Mouse (Mus musculus): ENCODE results near the gene Chmp4b. TPM values are rescaled to one million over a fixed set of nuclear protein-coding genes. Genes with fewer than 3 reads are reported as not detected.

Gene Chmp4b
- polyA plus RNA-seq, 1 experiment from 2014 or later: 15.7 TPM

GRCm38 (mm10) chr2:154633876-154634644 is 17.4 kb upstream of the Chmp4b start:
- no peak overlapping the region for H3K4me3 ChIP-seq (ENCODE audit: low read depth, low read length)
- no peak for ATAC-seq (ENCODE audit: low FRiP score)
- H3K4me2 ChIP-seq (replicated peaks; ENCODE audit: low read depth, low read length): no peak overlapping the region
- H3K9me3 ChIP-seq (ENCODE audit: control insufficient read depth, low read length): no peaks in the 10 kb centered on the region
- no peak overlapping the region for H3K9ac ChIP-seq (ENCODE audit: low read depth, low read length)
- WGBS: 91% methylated on average over 9 of the region's 9 CpGs
- no peak overlapping the region for H3K27ac ChIP-seq (ENCODE audit: low read depth, low read length)
- no peak for DNase-seq (ENCODE audit: low spot score)
- no peaks in the 10 kb centered on the region for H3K27me3 ChIP-seq (ENCODE audit: control insufficient read depth, insufficient read depth, low read length)
- peaks cover 6% of the 10 kb centered on the region; the same call in 1 of the 2 replicates for H3K36me3 ChIP-seq (ENCODE audit: control insufficient read depth, insufficient read depth, low read length)
- no peaks in the 10 kb centered on the region for H3K4me1 ChIP-seq (replicated peaks; ENCODE audit: control insufficient read depth, insufficient read depth, low read length)

GRCm38 (mm10) chr2:154635826-154636225 is 15.7 kb upstream of the Chmp4b start:
- 96% methylated on average over 2 of the region's 2 CpGs for WGBS
- Histone ChIP-seq H3K36me3 (ENCODE audit: control insufficient read depth, insufficient read depth, low read length) (peaks cover 6% of the 10 kb centered on the region; the same call in 1 of the 2 replicates), H3K4me1 (replicated peaks; ENCODE audit: control insufficient read depth, insufficient read depth, low read length) (no peaks in the 10 kb centered on the region)

GRCm38 (mm10) chr2:154638521-154638920 is 13.0 kb upstream of the Chmp4b start:
- H3K4me3 ChIP-seq (ENCODE audit: low read depth, low read length): no peak overlapping the region
- ATAC-seq (ENCODE audit: low FRiP score) (no peak), DNase-seq (ENCODE audit: low spot score) (no peak)
- H3K27ac ChIP-seq (ENCODE audit: low read depth, low read length): no peak overlapping the region
- peaks cover 9% of the 10 kb centered on the region; the same call in 1 of the 2 replicates for H3K36me3 ChIP-seq (ENCODE audit: control insufficient read depth, insufficient read depth, low read length)
- H3K9me3 ChIP-seq (ENCODE audit: control insufficient read depth, low read length): no peaks in the 10 kb centered on the region
- no peak overlapping the region for H3K9ac ChIP-seq (ENCODE audit: low read depth, low read length)
- no peaks in the 10 kb centered on the region for H3K27me3 ChIP-seq (ENCODE audit: control insufficient read depth, insufficient read depth, low read length)
- 93% methylated on average over 3 of the region's 3 CpGs for WGBS
- H3K4me1 ChIP-seq (replicated peaks; ENCODE audit: control insufficient read depth, insufficient read depth, low read length): no peaks in the 10 kb centered on the region
- no peak overlapping the region for H3K4me2 ChIP-seq (replicated peaks; ENCODE audit: low read depth, low read length)

More at GRCm38 (mm10) chr2:154635826-154636225, 15.7 kb upstream of the Chmp4b start:
- ATAC-seq (ENCODE audit: low FRiP score): no peak
- no peak overlapping the region for H3K4me3 ChIP-seq (ENCODE audit: low read depth, low read length)
- no peaks in the 10 kb centered on the region for H3K27me3 ChIP-seq (ENCODE audit: control insufficient read depth, insufficient read depth, low read length)
- H3K4me2 ChIP-seq (replicated peaks; ENCODE audit: low read depth, low read length): no peak overlapping the region
- no peaks in the 10 kb centered on the region for H3K9me3 ChIP-seq (ENCODE audit: control insufficient read depth, low read length)
- no peak overlapping the region for H3K27ac ChIP-seq (ENCODE audit: low read depth, low read length)
- no peak for DNase-seq (ENCODE audit: low spot score)
- no peak overlapping the region for H3K9ac ChIP-seq (ENCODE audit: low read depth, low read length)

- H3K9ac ChIP-seq (ENCODE audit: low read depth, low read length): no peak overlapping the region
- DNase-seq (ENCODE audit: low spot score) (no peak), ATAC-seq (ENCODE audit: low FRiP score) (no peak)
- no peak overlapping the region for H3K4me2 ChIP-seq (replicated peaks; ENCODE audit: low read depth, low read length)
- 95% methylated on average over 4 of the region's 4 CpGs for WGBS
- H3K4me1 ChIP-seq (replicated peaks; ENCODE audit: control insufficient read depth, insufficient read depth, low read length): no peaks in the 10 kb centered on the region
- H3K9me3 ChIP-seq (ENCODE audit: control insufficient read depth, low read length): no peaks in the 10 kb centered on the region
- H3K4me3 ChIP-seq (ENCODE audit: low read depth, low read length): no peak overlapping the region
- no peak overlapping the region for H3K27ac ChIP-seq (ENCODE audit: low read depth, low read length)
- H3K36me3 ChIP-seq (ENCODE audit: control insufficient read depth, insufficient read depth, low read length): peaks cover 9% of the 10 kb centered on the region; the same call in 1 of the 2 replicates
- H3K27me3 ChIP-seq (ENCODE audit: control insufficient read depth, insufficient read depth, low read length): no peaks in the 10 kb centered on the region
These were observed 12.4 kb upstream of the Chmp4b start for GRCm38 (mm10) chr2:154639115-154639514.

- Histone ChIP-seq H3K9me3 (ENCODE audit: control insufficient read depth, low read length) (no peaks in the 10 kb centered on the region), H3K4me3 (ENCODE audit: low read depth, low read length) (no peak overlapping the region), H3K27ac (ENCODE audit: low read depth, low read length) (no peak overlapping the region), H3K36me3 (ENCODE audit: control insufficient read depth, insufficient read depth, low read length) (peaks cover 9% of the 10 kb centered on the region; the same call in 1 of the 2 replicates), H3K4me2 (replicated peaks; ENCODE audit: low read depth, low read length) (no peak overlapping the region), H3K9ac (ENCODE audit: low read depth, low read length) (no peak overlapping the region), H3K4me1 (replicated peaks; ENCODE audit: control insufficient read depth, insufficient read depth, low read length) (no peaks in the 10 kb centered on the region), H3K27me3 (ENCODE audit: control insufficient read depth, insufficient read depth, low read length) (no peaks in the 10 kb centered on the region)
- DNase-seq (ENCODE audit: low spot score) (no peak), ATAC-seq (ENCODE audit: low FRiP score) (no peak)
- WGBS: 78% methylated on average over 8 of the region's 8 CpGs
These were observed 10.3 kb upstream of the Chmp4b start for GRCm38 (mm10) chr2:154641176-154641575.

GRCm38 (mm10) chr2:154642005-154642459 is 9.5 kb upstream of the Chmp4b start:
- no peak overlapping the region for H3K27ac ChIP-seq (ENCODE audit: low read depth, low read length)
- peaks cover 9% of the 10 kb centered on the region; the same call in 1 of the 2 replicates for H3K36me3 ChIP-seq (ENCODE audit: control insufficient read depth, insufficient read depth, low read length)
- 96% methylated on average over 9 of the region's 9 CpGs for WGBS
- no peak overlapping the region for H3K4me2 ChIP-seq (replicated peaks; ENCODE audit: low read depth, low read length)
- no peak overlapping the region for H3K9ac ChIP-seq (ENCODE audit: low read depth, low read length)
- H3K4me1 ChIP-seq (replicated peaks; ENCODE audit: control insufficient read depth, insufficient read depth, low read length): no peaks in the 10 kb centered on the region
- DNase-seq (ENCODE audit: low spot score): no peak
- H3K27me3 ChIP-seq (ENCODE audit: control insufficient read depth, insufficient read depth, low read length): no peaks in the 10 kb centered on the region
- H3K4me3 ChIP-seq (ENCODE audit: low read depth, low read length): no peak overlapping the region
- H3K9me3 ChIP-seq (ENCODE audit: control insufficient read depth, low read length): no peaks in the 10 kb centered on the region
- no peak for ATAC-seq (ENCODE audit: low FRiP score)

GRCm38 (mm10) chr2:154642712-154643385 is 8.7 kb upstream of the Chmp4b start:
- Histone ChIP-seq H3K4me2 (replicated peaks; ENCODE audit: low read depth, low read length) (no peak overlapping the region), H3K36me3 (ENCODE audit: control insufficient read depth, insufficient read depth, low read length) (peaks cover 9% of the 10 kb centered on the region; the same call in 1 of the 2 replicates), H3K27me3 (ENCODE audit: control insufficient read depth, insufficient read depth, low read length) (no peaks in the 10 kb centered on the region), H3K9ac (ENCODE audit: low read depth, low read length) (no peak overlapping the region), H3K9me3 (ENCODE audit: control insufficient read depth, low read length) (no peaks in the 10 kb centered on the region), H3K27ac (ENCODE audit: low read depth, low read length) (no peak overlapping the region), H3K4me1 (replicated peaks; ENCODE audit: control insufficient read depth, insufficient read depth, low read length) (no peaks in the 10 kb centered on the region), H3K4me3 (ENCODE audit: low read depth, low read length) (no peak overlapping the region)
- WGBS: 87% methylated on average over 6 of the region's 6 CpGs
- ATAC-seq (ENCODE audit: low FRiP score) (no peak), DNase-seq (ENCODE audit: low spot score) (no peak)

- peak; percentile 19 for DNase-seq (ENCODE audit: low spot score)
- H3K4me3 ChIP-seq (ENCODE audit: low read depth, low read length): no peak overlapping the region
- no peaks in the 10 kb centered on the region for H3K27me3 ChIP-seq (ENCODE audit: control insufficient read depth, insufficient read depth, low read length)
- no peak overlapping the region for H3K9ac ChIP-seq (ENCODE audit: low read depth, low read length)
- WGBS: 85% methylated on average over 5 of the region's 5 CpGs
- 0 out of 2 replicates have a peak, but pooled peaks cover 3% of the 10 kb centered on the region for H3K36me3 ChIP-seq (ENCODE audit: control insufficient read depth, insufficient read depth, low read length)
- no peak for ATAC-seq (ENCODE audit: low FRiP score)
- H3K4me2 ChIP-seq (replicated peaks; ENCODE audit: low read depth, low read length): no peak overlapping the region
- no peak overlapping the region for H3K27ac ChIP-seq (ENCODE audit: low read depth, low read length)
- H3K9me3 ChIP-seq (ENCODE audit: control insufficient read depth, low read length): no peaks in the 10 kb centered on the region
- no peaks in the 10 kb centered on the region for H3K4me1 ChIP-seq (replicated peaks; ENCODE audit: control insufficient read depth, insufficient read depth, low read length)
These were observed 4.9 kb upstream of the Chmp4b start for GRCm38 (mm10) chr2:154646634-154647033.
